35 mouse cellular contexts compared by ENCODE assay signal in genomic region chr9:70009754-70010304, GRCm38 (mm10). TPM values are rescaled to one million over a fixed set of nuclear protein-coding genes. Genes with fewer than 3 reads are reported as not detected.
A peak's percentile ranks its signal among the peaks of the same experiment; 100 is the strongest.
DNase-seq lines count a peak whose midpoint lies in the region; ATAC-seq and TF ChIP-seq lines count a peak whose summit lies in the region.
"Had no signal": no experiment of that assay in that cellular context is flagged by ENCODE, and none has a peak within 500 bp of the region (broad histone marks: within the 10 kb centered on the region; RNA-seq: fewer than 3 reads in every experiment).

No protein-coding gene starts in this region.

- H3K27ac ChIP-seq in liver, embryonic 13.5 days: peak overlapping the region; percentile 59
- no peak overlapping the region for H3K27ac ChIP-seq in hindbrain, postnatal 0 days
- H3K27ac ChIP-seq: embryonic facial prominence, embryonic 10.5 days; embryonic facial prominence, embryonic 15.5 days; forebrain, embryonic 12.5 days; heart, adult 2 months; heart, embryonic 15.5 days; intestine, embryonic 15.5 days; limb, embryonic 12.5 days; midbrain, embryonic 13.5 days had no signal

- H3K4me1 ChIP-seq in megakaryocyte, embryonic 14.5 days: peaks cover 84% of the 10 kb centered on the region
- H3K4me1 ChIP-seq in liver, embryonic 13.5 days (replicated peaks): peaks cover 47% of the 10 kb centered on the region
- peaks cover 9% of the 10 kb centered on the region; the same call in 1 of the 2 replicates for H3K4me1 ChIP-seq in hindbrain, postnatal 0 days (ENCODE audit: insufficient read depth, low read length)

- TF ChIP-seq CTCF in hindbrain, postnatal 0 days (IDR thresholded peaks at IDR 0.05; ENCODE audit: low read depth): no peak

- intact Hi-C loops in left cerebral cortex, postnatal 14 days (cut with DNase I): no loop called here

- H3K9ac ChIP-seq in liver, embryonic 13.5 days: 0 out of 2 replicates have a peak overlapping the region, but pooled peaks have one; percentile 2
- H3K9ac ChIP-seq in hindbrain, postnatal 0 days (replicated peaks; ENCODE audit: low read length): no peak overlapping the region
- H3K9ac ChIP-seq: embryonic facial prominence, embryonic 15.5 days; forebrain, embryonic 12.5 days; forebrain, postnatal 0 days; heart, embryonic 15.5 days; intestine, embryonic 15.5 days; limb, embryonic 12.5 days; midbrain, embryonic 13.5 days had no signal

- peak overlapping the region; percentile 83 for H3K4me3 ChIP-seq in megakaryocyte, embryonic 14.5 days (replicated peaks)
- no peak overlapping the region for H3K4me3 ChIP-seq in liver, embryonic 13.5 days (replicated peaks)
- no peak overlapping the region for H3K4me3 ChIP-seq in hindbrain, postnatal 0 days (ENCODE audit: low read length)
- H3K4me3 ChIP-seq: embryonic facial prominence, embryonic 10.5 days; embryonic facial prominence, embryonic 15.5 days; forebrain, embryonic 12.5 days; heart, adult 2 months; heart, embryonic 15.5 days; intestine, embryonic 15.5 days; limb, embryonic 12.5 days; midbrain, embryonic 13.5 days had no signal

- DNase-seq in liver, embryonic 13.5 days: no peak
- DNase-seq in left cerebral cortex, adult 18-20 months (ENCODE audit: low spot score in 2 of 2): no peak
- DNase-seq in hindbrain, postnatal 0 days (ENCODE audit: low spot score): no peak
- no peak for DNase-seq in left cerebral cortex, postnatal 14 days (ENCODE audit: low spot score in 2 of 2)
- DNase-seq: cerebellum, adult 2 months; cerebellum, postnatal 14 days; forebrain, postnatal 0 days; gastrocnemius, postnatal 25 days; heart, adult 2 months; kidney, adult 2 months; kidney, postnatal 4 days; lung, adult 18-20 months; lung, postnatal 10 days; right cerebral cortex, postnatal 14 days; thymus, adult 18-20 months; thymus, postnatal 25 days had no signal

- no peak overlapping the region for H3K4me2 ChIP-seq in liver, embryonic 13.5 days
- H3K4me2 ChIP-seq in hindbrain, postnatal 0 days (ENCODE audit: low read depth, low read length): no peak overlapping the region
- H3K4me2 ChIP-seq: embryonic facial prominence, embryonic 15.5 days; forebrain, embryonic 12.5 days; heart, embryonic 15.5 days; intestine, embryonic 15.5 days; limb, embryonic 12.5 days; midbrain, embryonic 13.5 days had no signal

- ATAC-seq in megakaryocyte, adult 5-6 weeks (ENCODE audit: poor library complexity, severe bottlenecking): no peak
- 0 out of 2 replicates have a peak, but pooled peaks have one; percentile 7 for ATAC-seq in common myeloid progenitor, adult 5-6 weeks (replicated peaks; ENCODE audit: low read depth, poor library complexity, severe bottlenecking)
- peak; percentile 7; the same call in 1 of the 2 replicates for ATAC-seq in liver, embryonic 13.5 days (ENCODE audit: low read depth)
- ATAC-seq in megakaryocyte-erythroid progenitor cell, adult 5-6 weeks (replicated peaks; ENCODE audit: low FRiP score, low TSS enrichment, poor library complexity, severe bottlenecking): peak; percentile 64
- ATAC-seq in hindbrain, postnatal 0 days: no peak
- ATAC-seq: forebrain, postnatal 0 days; hindbrain, embryonic 16.5 days; intestine, embryonic 15.5 days; midbrain, embryonic 13.5 days had no signal

- H3K27me3 ChIP-seq in megakaryocyte, embryonic 14.5 days (replicated peaks): no peaks in the 10 kb centered on the region
- H3K27me3 ChIP-seq in liver, embryonic 13.5 days: no peaks in the 10 kb centered on the region
- no peaks in the 10 kb centered on the region for H3K27me3 ChIP-seq in hindbrain, postnatal 0 days (ENCODE audit: insufficient read depth, low read length)
- H3K27me3 ChIP-seq: embryonic facial prominence, embryonic 15.5 days; forebrain, embryonic 12.5 days; heart, embryonic 15.5 days; intestine, embryonic 15.5 days; limb, embryonic 12.5 days; midbrain, embryonic 13.5 days had no signal

- H3K36me3 ChIP-seq in megakaryocyte, embryonic 14.5 days (replicated peaks; ENCODE audit: low read length): peaks cover 53% of the 10 kb centered on the region
- peaks cover 37% of the 10 kb centered on the region for H3K36me3 ChIP-seq in liver, embryonic 13.5 days
- H3K36me3 ChIP-seq in hindbrain, postnatal 0 days (ENCODE audit: insufficient read depth, low read length): peaks cover 26% of the 10 kb centered on the region

- 26% methylated on average over 8 of the region's 8 CpGs for WGBS in liver, embryonic 13.5 days (ENCODE audit: insufficient replicate concordance)
- WGBS in hindbrain, postnatal 0 days: 89% methylated on average over 8 of the region's 8 CpGs

- H3K9me3 ChIP-seq in megakaryocyte, embryonic 14.5 days: no peaks in the 10 kb centered on the region
- H3K9me3 ChIP-seq in liver, embryonic 13.5 days (replicated peaks): no peaks in the 10 kb centered on the region
- no peaks in the 10 kb centered on the region for H3K9me3 ChIP-seq in hindbrain, postnatal 0 days (ENCODE audit: low read length)
- H3K9me3 ChIP-seq: embryonic facial prominence, embryonic 10.5 days; embryonic facial prominence, embryonic 15.5 days; forebrain, embryonic 12.5 days; heart, embryonic 15.5 days; intestine, embryonic 15.5 days; limb, embryonic 12.5 days; midbrain, embryonic 13.5 days had no signal

RNA-seq across cellular contexts. Expression of gene Gtf2a2, which starts 2.5 kb away (rescaled TPM):
- polyA plus RNA-seq in megakaryocyte, embryonic 14.5 days (2012; ENCODE audit: insufficient read depth, low replicate concordance): 9.4 and 33.9 TPM in 2 replicates
- total RNA-seq in megakaryocyte, adult 5-6 weeks (2015): 117 and 126 TPM in 2 replicates
- 121 and 130 TPM in 2 replicates for total RNA-seq in megakaryocyte, adult 5-6 weeks (2017)
- 119 and 156 TPM in 2 replicates for total RNA-seq in common myeloid progenitor, adult 5-6 weeks (2017)
- 159 and 169 TPM in 2 replicates for polyA plus RNA-seq in liver, embryonic 13.5 days (2015; fragmentation: Nextera tagmentation; extraction: Ambion mirVana)
- 167 and 177 TPM in 2 replicates for total RNA-seq in megakaryocyte-erythroid progenitor cell, adult 5-6 weeks (2014; fragmentation: Nextera tagmentation)
- 127 and 209 TPM in 2 replicates for total RNA-seq in megakaryocyte-erythroid progenitor cell, adult 5-6 weeks (2017)
- 10 to 100 TPM; 46.5 to 49.9 TPM for total RNA-seq in left cerebral cortex, adult 18-20 months (2021)
- total RNA-seq in hindbrain, postnatal 0 days (2014; rRNA removed): 81.5 and 84.2 TPM in 2 replicates
- polyA plus RNA-seq in hindbrain, postnatal 0 days (2015; fragmentation: Nextera tagmentation; extraction: Ambion mirVana): 239 TPM in 2 replicates
- 10 to 100 TPM; 62.7 to 67.1 TPM for total RNA-seq in left cerebral cortex, postnatal 14 days (2021)

RNA-seq across cellular contexts. Expression of gene Bnip2, which starts 20.6 kb away (rescaled TPM):
- 29.5 and 45.8 TPM in 2 replicates for polyA plus RNA-seq in megakaryocyte, embryonic 14.5 days (2012; ENCODE audit: insufficient read depth, low replicate concordance)
- total RNA-seq in megakaryocyte, adult 5-6 weeks (2015): 123 and 131 TPM in 2 replicates
- 196 and 207 TPM in 2 replicates for total RNA-seq in megakaryocyte, adult 5-6 weeks (2017)
- 127 and 129 TPM in 2 replicates for total RNA-seq in common myeloid progenitor, adult 5-6 weeks (2017)
- 51.4 and 55.3 TPM in 2 replicates for polyA plus RNA-seq in liver, embryonic 13.5 days (2015; fragmentation: Nextera tagmentation; extraction: Ambion mirVana)
- total RNA-seq in megakaryocyte-erythroid progenitor cell, adult 5-6 weeks (2014; fragmentation: Nextera tagmentation): 50.1 and 67.6 TPM in 2 replicates
- 125 and 126 TPM in 2 replicates for total RNA-seq in megakaryocyte-erythroid progenitor cell, adult 5-6 weeks (2017)
- total RNA-seq in left cerebral cortex, adult 18-20 months (2021): 10 to 100 TPM; 40.6 to 40.7 TPM
- total RNA-seq in hindbrain, postnatal 0 days (2014; rRNA removed): 33.2 and 43.0 TPM in 2 replicates
- 44.3 and 48.5 TPM in 2 replicates for polyA plus RNA-seq in hindbrain, postnatal 0 days (2015; fragmentation: Nextera tagmentation; extraction: Ambion mirVana)
- total RNA-seq in left cerebral cortex, postnatal 14 days (2021): 10 to 100 TPM; 43.2 to 44.6 TPM

RNA-seq across cellular contexts. Expression of gene Gcnt3, which starts 28.1 kb away (rescaled TPM):
- polyA plus RNA-seq in megakaryocyte, embryonic 14.5 days (2012; ENCODE audit: insufficient read depth, low replicate concordance): not detected in 2 replicates
- total RNA-seq in megakaryocyte, adult 5-6 weeks (2015): not detected in 2 replicates
- total RNA-seq in megakaryocyte, adult 5-6 weeks (2017): not detected in 2 replicates
- not detected in 2 replicates for total RNA-seq in common myeloid progenitor, adult 5-6 weeks (2017)
- 0.09 TPM in 1 of 2 replicates, not detected in the other for polyA plus RNA-seq in liver, embryonic 13.5 days (2015; fragmentation: Nextera tagmentation; extraction: Ambion mirVana)
- total RNA-seq in megakaryocyte-erythroid progenitor cell, adult 5-6 weeks (2014; fragmentation: Nextera tagmentation): not detected in 2 replicates
- not detected in 2 replicates for total RNA-seq in megakaryocyte-erythroid progenitor cell, adult 5-6 weeks (2017)
- total RNA-seq in left cerebral cortex, adult 18-20 months (2021): not detected
- not detected in 2 replicates for total RNA-seq in hindbrain, postnatal 0 days (2014; rRNA removed)
- 0.03 TPM in 1 of 2 replicates, not detected in the other for polyA plus RNA-seq in hindbrain, postnatal 0 days (2015; fragmentation: Nextera tagmentation; extraction: Ambion mirVana)
- not detected for total RNA-seq in left cerebral cortex, postnatal 14 days (2021)
- total RNA-seq: adrenal gland, adult 18-20 months; adrenal gland, postnatal 4 days; forebrain, postnatal 0 days; gastrocnemius, postnatal 25 days; heart, adult 2 months; layer of hippocampus, adult 8-10 months; layer of hippocampus, postnatal 25 days; monocyte, adult 5-6 weeks had no signal
- polyA plus RNA-seq: cerebellum, adult 2 months; embryonic facial prominence, embryonic 10.5 days; forebrain, embryonic 12.5 days; forebrain, postnatal 0 days; heart, adult 2 months; heart, embryonic 15.5 days; hindbrain, embryonic 16.5 days; limb, embryonic 12.5 days; macrophage; midbrain, embryonic 13.5 days; neural tube, embryonic 14.5 days had no signal

Comparison
In these comparisons a context has a peak if more than half of its experiments do, and no peak if none do; other contexts are left out.
1. ATAC-seq: peak in common myeloid progenitor, adult 5-6 weeks (single experiment), liver, embryonic 13.5 days (single experiment) and megakaryocyte-erythroid progenitor cell, adult 5-6 weeks (single experiment); none in megakaryocyte, adult 5-6 weeks (single experiment) and hindbrain, postnatal 0 days (single experiment).